Mouse (Mus musculus): ENCODE measurements at regions not wholly inside any gene's neighbourhood (a gene's known extent, or its start where the extent isn't known, plus 50 kb on each side); places are given as distances from the start of the nearest gene placed in this dataset.

DNA sequence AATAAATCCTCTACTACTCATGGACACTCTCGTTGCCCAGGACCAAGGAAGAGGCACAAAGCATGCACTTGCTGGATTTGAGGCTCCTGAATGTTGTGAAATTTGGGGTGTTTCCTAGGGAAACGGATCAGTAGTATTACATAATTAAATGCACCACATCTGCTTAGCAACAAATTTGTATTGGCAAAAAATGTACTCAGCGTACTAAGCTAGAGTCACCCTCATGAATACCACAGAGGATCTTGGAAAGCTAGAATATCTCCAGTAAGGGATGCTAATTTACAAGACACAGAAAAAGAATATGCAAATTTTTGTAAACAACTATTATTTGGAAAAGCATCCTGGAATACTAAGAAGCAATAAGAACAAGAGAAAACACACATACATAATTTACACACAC, 359.0 kb upstream of the Hsf2 start:
- TF ChIP-seq EP300 (optimal IDR thresholded peaks at IDR 0.05) (no peak), CTCF (IDR thresholded peaks at IDR 0.05; ENCODE audit: low read depth) (no peak)
